10 mouse cellular contexts compared by ENCODE assay signal in the genomic region with DNA sequence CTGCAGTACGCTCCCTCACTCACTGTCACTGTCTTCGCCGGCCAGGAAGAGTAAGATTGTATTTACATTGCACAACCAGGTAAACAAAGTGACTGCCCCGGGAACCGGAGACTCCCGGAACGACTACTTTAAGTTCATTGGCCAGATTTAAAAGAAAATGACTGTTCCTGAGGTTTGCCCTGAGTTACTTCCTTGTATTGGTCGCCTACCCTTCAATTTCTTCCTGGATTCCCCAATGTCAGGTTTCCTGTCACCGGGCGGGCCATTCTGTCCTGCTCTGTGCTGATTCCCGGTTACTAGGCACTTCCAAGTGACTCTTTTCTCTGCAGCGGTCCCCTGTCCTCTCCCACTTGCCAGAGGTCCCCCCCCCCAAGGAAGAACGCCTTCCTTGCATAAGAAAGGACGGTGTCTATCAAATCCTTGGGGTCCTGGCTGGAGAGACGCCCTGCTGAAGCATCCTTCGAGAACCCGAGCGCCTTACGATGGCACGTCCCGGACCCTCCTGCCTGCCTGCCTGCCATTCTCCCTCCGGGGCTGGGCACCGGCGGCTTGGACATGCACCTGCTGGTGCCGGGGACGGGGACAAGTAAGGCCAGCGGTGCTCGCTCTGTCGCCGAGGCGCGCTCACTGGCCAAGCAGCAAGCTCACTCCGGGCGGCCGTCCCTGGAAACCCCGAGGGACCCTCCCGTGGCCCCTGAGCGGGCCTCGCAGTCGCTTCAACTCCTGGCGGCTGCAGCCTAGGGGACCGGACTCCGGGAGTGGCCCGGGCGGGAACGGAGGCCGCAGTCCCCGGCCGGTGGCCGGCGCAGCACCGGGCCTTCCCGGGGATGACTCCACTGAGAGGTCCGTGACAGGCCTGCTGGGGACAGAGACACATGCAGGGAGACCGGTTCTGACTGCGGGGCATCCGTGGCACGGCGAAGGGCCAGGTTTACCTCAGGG. TPM values are rescaled to one million over a fixed set of nuclear protein-coding genes. Genes with fewer than 3 reads are reported as not detected.
DNase-seq lines count a peak whose midpoint lies in the region; ATAC-seq and TF ChIP-seq lines count a peak whose summit lies in the region.
"Had no signal": no experiment of that assay in that cellular context is flagged by ENCODE, and none has a peak within 500 bp of the region (broad histone marks: within the 10 kb centered on the region; RNA-seq: fewer than 3 reads in every experiment).

No protein-coding gene starts in this region.

- H3K27me3 ChIP-seq in thymus, adult 2 months (ENCODE audit: control insufficient read depth, insufficient read depth, low read length): no peaks in the 10 kb centered on the region
- no peaks in the 10 kb centered on the region for H3K27me3 ChIP-seq in liver, embryonic 11.5 days (replicated peaks; ENCODE audit: control insufficient read depth, insufficient read depth, low read length)
- no peaks in the 10 kb centered on the region for H3K27me3 ChIP-seq in stomach, embryonic 15.5 days (replicated peaks)
- H3K27me3 ChIP-seq: Patski had no signal

- peaks cover 7% of the 10 kb centered on the region for H3K4me1 ChIP-seq in thymus, adult 2 months (replicated peaks; ENCODE audit: control insufficient read depth, insufficient read depth, low read length)
- H3K4me1 ChIP-seq in liver, embryonic 11.5 days (replicated peaks; ENCODE audit: control insufficient read depth, insufficient read depth, low read length): peaks cover 32% of the 10 kb centered on the region
- H3K4me1 ChIP-seq in stomach, embryonic 15.5 days: peaks cover 24% of the 10 kb centered on the region

- TF ChIP-seq CTCF in thymus, adult 2 months (IDR thresholded peaks at IDR 0.05; ENCODE audit: borderline replicate concordance, control insufficient read depth, extremely low read depth, insufficient read depth, low read length, poor library complexity): no peak

- ATAC-seq in granulocyte monocyte progenitor cell, adult 5-6 weeks (replicated peaks; ENCODE audit: poor library complexity, severe bottlenecking): peak; percentile 23
- ATAC-seq in liver, embryonic 11.5 days (replicated peaks; ENCODE audit: low FRiP score): peak; percentile 13
- peak; percentile 10 for ATAC-seq in stomach, embryonic 15.5 days (ENCODE audit: insufficient read depth, low FRiP score, low read depth)

- H3K9me3 ChIP-seq in liver, embryonic 11.5 days (ENCODE audit: control insufficient read depth, low read length): no peaks in the 10 kb centered on the region
- H3K9me3 ChIP-seq in stomach, embryonic 15.5 days: no peaks in the 10 kb centered on the region

- 1% methylated on average over 58 of the region's 59 CpGs for WGBS in thymus, adult 2 months
- 2% methylated on average over 59 of the region's 59 CpGs for WGBS in liver, embryonic 11.5 days
- under 1% methylated on average over 59 of the region's 59 CpGs for WGBS in stomach, embryonic 15.5 days

- H3K36me3 ChIP-seq in thymus, adult 2 months (ENCODE audit: control insufficient read depth, insufficient read depth, low read length): peaks cover 13% of the 10 kb centered on the region; the same call in 1 of the 2 replicates
- H3K36me3 ChIP-seq in liver, embryonic 11.5 days (ENCODE audit: control insufficient read depth, insufficient read depth, low read length): peaks cover 12% of the 10 kb centered on the region; the same call in 1 of the 2 replicates
- peaks cover 18% of the 10 kb centered on the region for H3K36me3 ChIP-seq in stomach, embryonic 15.5 days

- intact Hi-C loops in gastrocnemius, postnatal 14 days (cut with DNase I; ENCODE audit: low total_unique reads): no loop called here
- intact Hi-C loops in gastrocnemius, postnatal 36 days (cut with DNase I): loop anchor here (5.0 kb wide), 1 partner anchor 99 kb away; the partner anchor contains the start of gene Cep85
- intact Hi-C loops in left cerebral cortex, postnatal 25 days (cut with DNase I): loop anchor here (1.0 to 10.0 kb wide), 2 partner anchors 99 to 198 kb away; partner anchors contain the start of gene Cep85

- no peak for TF ChIP-seq POLR2A in thymus, adult 2 months (IDR thresholded peaks at IDR 0.05; ENCODE audit: control insufficient read depth, extremely low read depth, insufficient read depth, low read length, poor library complexity)

- H3K9ac ChIP-seq in liver, embryonic 11.5 days (ENCODE audit: low read depth, low read length): peak overlapping the region; percentile 99
- H3K9ac ChIP-seq in stomach, embryonic 15.5 days: peak overlapping the region; percentile 64

- peak overlapping the region; percentile 75 for H3K4me3 ChIP-seq in thymus, adult 2 months (ENCODE audit: control insufficient read depth, insufficient read depth, low read length)
- H3K4me3 ChIP-seq in liver, embryonic 11.5 days (ENCODE audit: low read depth, low read length): peak overlapping the region; percentile 98
- H3K4me3 ChIP-seq in stomach, embryonic 15.5 days (replicated peaks): peak overlapping the region; percentile 92

- H3K27ac ChIP-seq in thymus, adult 2 months (ENCODE audit: control insufficient read depth, insufficient read depth, low read length): no peak overlapping the region
- H3K27ac ChIP-seq in liver, embryonic 11.5 days (ENCODE audit: low read depth, low read length): peak overlapping the region; percentile 100
- H3K27ac ChIP-seq in stomach, embryonic 15.5 days: peak overlapping the region; percentile 83

- H3K4me2 ChIP-seq in liver, embryonic 11.5 days: peak overlapping the region; percentile 92
- H3K4me2 ChIP-seq in stomach, embryonic 15.5 days: peak overlapping the region; percentile 91

- DNase-seq in gastrocnemius, postnatal 14 days: peak; percentile 33
- no peak for DNase-seq in gastrocnemius, postnatal 36 days
- DNase-seq in thymus, adult 2 months: no peak
- DNase-seq in thymus, postnatal 36 days: no peak
- no peak for DNase-seq in liver, embryonic 11.5 days (ENCODE audit: low spot score)
- no peak for DNase-seq in left cerebral cortex, postnatal 25 days (ENCODE audit: low spot score in 2 of 2)

RNA-seq across cellular contexts. Expression of gene Pdik1l, which starts 1.2 kb away (rescaled TPM):
- total RNA-seq in gastrocnemius, postnatal 14 days (2021): 1 to 10 TPM; 4.8 to 5.3 TPM
- 1 to 10 TPM; 2.2 to 4.3 TPM for total RNA-seq in gastrocnemius, postnatal 36 days (2021)
- polyA plus RNA-seq in thymus, adult 2 months (2012; rRNA removed): 13.3 and 14.4 TPM in 2 replicates
- total RNA-seq in granulocyte monocyte progenitor cell, adult 5-6 weeks (2014; fragmentation: Nextera tagmentation): 17.6 and 18.5 TPM in 2 replicates
- 35.4 and 41.7 TPM in 2 replicates for total RNA-seq in granulocyte monocyte progenitor cell, adult 5-6 weeks (2017)
- polyA plus RNA-seq in liver, embryonic 11.5 days (2014; fragmentation: Nextera tagmentation; extraction: Ambion mirVana): 19.3 and 20.0 TPM in 2 replicates
- polyA plus RNA-seq in stomach, embryonic 15.5 days (2015; fragmentation: Nextera tagmentation; extraction: Ambion mirVana): 18.9 and 20.0 TPM in 2 replicates
- total RNA-seq in left cerebral cortex, postnatal 25 days (2021): 10 to 100 TPM; 18.6 to 19.8 TPM

RNA-seq across cellular contexts. Expression of gene Trim63, which starts 28.4 kb away (rescaled TPM):
- total RNA-seq in gastrocnemius, postnatal 14 days (2021): 100 to 1,000 TPM; 103 to 224 TPM
- 100 to 1,000 TPM; 241 to 268 TPM for total RNA-seq in gastrocnemius, postnatal 36 days (2021)
- polyA plus RNA-seq in thymus, adult 2 months (2012; rRNA removed): 0.43 and 5.9 TPM in 2 replicates
- total RNA-seq in granulocyte monocyte progenitor cell, adult 5-6 weeks (2014; fragmentation: Nextera tagmentation): not detected in 2 replicates
- not detected in 2 replicates for total RNA-seq in granulocyte monocyte progenitor cell, adult 5-6 weeks (2017)
- polyA plus RNA-seq in liver, embryonic 11.5 days (2014; fragmentation: Nextera tagmentation; extraction: Ambion mirVana): 0.19 and 0.33 TPM in 2 replicates
- polyA plus RNA-seq in stomach, embryonic 15.5 days (2015; fragmentation: Nextera tagmentation; extraction: Ambion mirVana): 0.41 and 0.52 TPM in 2 replicates
- under 1 TPM; 0.32 to 0.39 TPM for total RNA-seq in left cerebral cortex, postnatal 25 days (2021)

RNA-seq across cellular contexts. Expression of gene Grrp1, which starts 32.6 kb away (rescaled TPM):
- 1 to 10 TPM; 5.9 to 6.0 TPM for total RNA-seq in gastrocnemius, postnatal 14 days (2021)
- total RNA-seq in gastrocnemius, postnatal 36 days (2021): 1 to 10 TPM; 2.4 to 3.6 TPM
- 5.2 and 6.6 TPM in 2 replicates for polyA plus RNA-seq in thymus, adult 2 months (2012; rRNA removed)
- total RNA-seq in granulocyte monocyte progenitor cell, adult 5-6 weeks (2014; fragmentation: Nextera tagmentation): not detected in 2 replicates
- not detected in 2 replicates for total RNA-seq in granulocyte monocyte progenitor cell, adult 5-6 weeks (2017)
- 2.5 and 3.8 TPM in 2 replicates for polyA plus RNA-seq in liver, embryonic 11.5 days (2014; fragmentation: Nextera tagmentation; extraction: Ambion mirVana)
- 4.2 and 5.2 TPM in 2 replicates for polyA plus RNA-seq in stomach, embryonic 15.5 days (2015; fragmentation: Nextera tagmentation; extraction: Ambion mirVana)
- 1 to 10 TPM; 4.0 TPM for total RNA-seq in left cerebral cortex, postnatal 25 days (2021)
- polyA plus RNA-seq: Patski had no signal

RNA-seq across cellular contexts. Expression of gene Gm30191, which starts 39.8 kb away (rescaled TPM):
- not detected for total RNA-seq in gastrocnemius, postnatal 14 days (2021)
- total RNA-seq in gastrocnemius, postnatal 36 days (2021): not detected
- polyA plus RNA-seq in thymus, adult 2 months (2012; rRNA removed): not detected in 2 replicates
- total RNA-seq in granulocyte monocyte progenitor cell, adult 5-6 weeks (2014; fragmentation: Nextera tagmentation): not detected in 2 replicates
- not detected in 2 replicates for total RNA-seq in granulocyte monocyte progenitor cell, adult 5-6 weeks (2017)
- polyA plus RNA-seq in liver, embryonic 11.5 days (2014; fragmentation: Nextera tagmentation; extraction: Ambion mirVana): not detected in 2 replicates
- polyA plus RNA-seq in stomach, embryonic 15.5 days (2015; fragmentation: Nextera tagmentation; extraction: Ambion mirVana): not detected in 2 replicates
- total RNA-seq in left cerebral cortex, postnatal 25 days (2021): not detected
- polyA plus RNA-seq: large intestine, adult 2 months; Patski had no signal

RNA-seq across cellular contexts. Expression of gene Zfp593, which starts 41.1 kb away (rescaled TPM):
- total RNA-seq in gastrocnemius, postnatal 14 days (2021): 1 to 10 TPM; 4.1 to 4.7 TPM
- total RNA-seq in gastrocnemius, postnatal 36 days (2021): 1 to 10 TPM; 4.5 to 4.7 TPM
- 14.8 and 15.1 TPM in 2 replicates for polyA plus RNA-seq in thymus, adult 2 months (2012; rRNA removed)
- total RNA-seq in granulocyte monocyte progenitor cell, adult 5-6 weeks (2014; fragmentation: Nextera tagmentation): 13.4 and 16.2 TPM in 2 replicates
- total RNA-seq in granulocyte monocyte progenitor cell, adult 5-6 weeks (2017): 9.4 and 18.7 TPM in 2 replicates
- 17.6 and 22.4 TPM in 2 replicates for polyA plus RNA-seq in liver, embryonic 11.5 days (2014; fragmentation: Nextera tagmentation; extraction: Ambion mirVana)
- 15.1 and 15.9 TPM in 2 replicates for polyA plus RNA-seq in stomach, embryonic 15.5 days (2015; fragmentation: Nextera tagmentation; extraction: Ambion mirVana)
- total RNA-seq in left cerebral cortex, postnatal 25 days (2021): 10 to 100 TPM; 10.3 to 10.5 TPM

Comparison
In these comparisons a context has a peak if more than half of its experiments do, and no peak if none do; other contexts are left out.
1. RNA of gene Trim63, which starts 28.4 kb away (total RNA-seq): 241 to 268 TPM in gastrocnemius, postnatal 36 days and 103 to 224 TPM in gastrocnemius, postnatal 14 days; 0.32 to 0.39 TPM in left cerebral cortex, postnatal 25 days and not detected in granulocyte monocyte progenitor cell, adult 5-6 weeks; every median in the first group is over 10 times any median in the second.
2. Peak in every context shown above with its lines, with median percentiles within 50 percentile points of each other: H3K4me3 ChIP-seq and ATAC-seq.